Mouse (Mus musculus): ENCODE data around the gene Pga5. TPM values are rescaled to one million over a fixed set of nuclear protein-coding genes. Genes with fewer than 3 reads are reported as not detected.
A peak's percentile ranks its signal among the peaks of the same experiment; 100 is the strongest.

The Pga5 gene
- polyA plus RNA-seq, 1 experiment from 2014 or later: not detected

DNA sequence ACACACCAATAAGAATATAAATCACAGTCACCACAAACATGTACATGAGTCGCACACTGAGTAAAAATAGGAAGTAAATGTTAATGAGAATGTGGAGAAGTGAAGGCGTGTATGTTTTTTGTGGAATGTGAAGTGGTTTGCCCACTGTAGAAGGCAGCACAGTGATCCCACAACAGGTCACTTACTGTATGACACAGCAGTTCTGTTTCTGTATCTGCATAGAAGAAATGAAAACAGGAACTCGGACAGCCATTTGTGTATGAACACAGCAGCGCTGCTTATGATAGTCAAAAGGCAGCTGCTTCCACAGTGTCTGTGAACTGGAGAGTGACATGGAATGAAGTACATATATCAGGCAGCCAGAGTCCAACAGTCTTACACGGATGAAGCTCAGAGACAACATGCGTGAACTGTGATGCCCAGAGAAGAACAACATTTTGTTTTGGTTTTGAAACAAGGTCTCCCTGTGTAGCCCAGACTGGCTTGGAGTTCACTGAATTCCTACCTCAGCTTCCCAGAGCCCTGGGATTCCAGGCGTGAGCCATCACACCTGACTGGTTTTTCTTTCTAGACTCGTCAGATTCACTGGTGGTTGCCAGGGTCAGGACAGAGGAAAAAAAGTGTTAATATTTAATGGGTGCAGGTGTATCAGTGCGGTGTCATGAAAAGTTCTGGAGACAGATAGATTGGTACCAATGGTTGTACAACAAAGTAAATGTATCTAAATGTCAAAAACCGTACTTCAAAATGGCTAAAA lies 16.2 kb upstream of the Pga5 start:
- H3K27me3 ChIP-seq (replicated peaks; ENCODE audit: control insufficient read depth, insufficient read depth, low read length): no peaks in the 10 kb centered on the region
- H3K4me1 ChIP-seq (replicated peaks; ENCODE audit: control insufficient read depth, insufficient read depth, low read length): peaks cover 55% of the 10 kb centered on the region
- H3K4me2 ChIP-seq (ENCODE audit: low read length): no peak overlapping the region
- H3K4me3 ChIP-seq (replicated peaks; ENCODE audit: low read length): no peak overlapping the region
- WGBS: 87% methylated on average over 10 of the region's 10 CpGs
- H3K9me3 ChIP-seq (ENCODE audit: control insufficient read depth, low read length): no peaks in the 10 kb centered on the region
- no peak overlapping the region for H3K27ac ChIP-seq (ENCODE audit: low read length)
- no peaks in the 10 kb centered on the region for H3K36me3 ChIP-seq (ENCODE audit: control insufficient read depth, insufficient read depth)
- ATAC-seq: no peak
- no peak overlapping the region for H3K9ac ChIP-seq (replicated peaks; ENCODE audit: low read depth, low read length)

DNA sequence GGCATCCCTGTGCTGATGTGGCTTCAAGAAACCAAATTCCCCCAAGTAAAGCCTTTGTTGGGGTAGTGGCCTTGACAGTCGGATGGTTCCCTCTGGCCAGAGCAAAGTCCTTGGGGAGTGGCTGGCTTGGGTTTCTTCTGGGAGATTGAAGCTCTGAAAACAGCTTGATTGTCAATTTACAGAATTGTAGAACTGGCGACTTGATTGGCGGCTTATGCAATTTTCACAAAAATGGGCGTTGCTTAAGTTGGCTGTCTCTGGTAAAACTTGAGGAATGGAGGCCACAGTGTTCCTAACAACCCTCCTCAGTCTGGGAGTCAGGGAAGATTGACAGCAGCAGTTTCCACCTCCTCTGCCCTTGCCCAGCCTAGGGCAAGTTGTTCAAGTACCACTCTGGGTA lies 14.5 kb upstream of the Pga5 start:
- peaks cover 45% of the 10 kb centered on the region for H3K4me1 ChIP-seq (replicated peaks; ENCODE audit: control insufficient read depth, insufficient read depth, low read length)
- no peak overlapping the region for H3K9ac ChIP-seq (replicated peaks; ENCODE audit: low read depth, low read length)
- H3K4me2 ChIP-seq (ENCODE audit: low read length): no peak overlapping the region
- no peak overlapping the region for H3K27ac ChIP-seq (ENCODE audit: low read length)
- no peak overlapping the region for H3K4me3 ChIP-seq (replicated peaks; ENCODE audit: low read length)
- no peaks in the 10 kb centered on the region for H3K27me3 ChIP-seq (replicated peaks; ENCODE audit: control insufficient read depth, insufficient read depth, low read length)
- 87% methylated on average over 4 of the region's 4 CpGs for WGBS
- no peaks in the 10 kb centered on the region for H3K9me3 ChIP-seq (ENCODE audit: control insufficient read depth, low read length)
- ATAC-seq: no peak
- no peaks in the 10 kb centered on the region for H3K36me3 ChIP-seq (ENCODE audit: control insufficient read depth, insufficient read depth)

DNA sequence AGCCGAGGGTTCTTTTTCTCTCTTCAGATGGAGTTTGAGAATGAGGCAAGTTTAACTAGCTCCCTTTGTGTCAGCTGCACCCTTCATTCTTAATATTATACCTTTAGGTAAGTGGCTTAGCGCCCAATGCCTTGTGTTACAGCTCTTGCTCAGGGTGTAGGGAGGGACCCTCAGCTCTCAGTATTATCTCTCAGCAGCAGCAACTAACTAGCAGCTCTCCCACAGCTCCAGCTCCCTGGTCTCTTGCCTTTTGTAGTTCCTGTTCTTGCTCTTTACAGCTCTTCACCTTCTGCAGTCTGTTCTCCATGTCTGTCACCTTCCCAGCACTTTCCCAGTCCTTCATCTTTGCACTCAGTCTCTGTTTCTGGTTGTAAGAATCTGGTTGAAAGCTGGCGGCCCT lies 13.8 kb upstream of the Pga5 start:
- whole genome bisulfite sequencing: 82% methylated on average over 3 of the region's 3 CpGs
- no peak for ATAC-seq
- H3K27me3 ChIP-seq (replicated peaks; ENCODE audit: control insufficient read depth, insufficient read depth, low read length): no peaks in the 10 kb centered on the region
- no peak overlapping the region for H3K4me2 ChIP-seq (ENCODE audit: low read length)
- peaks cover 40% of the 10 kb centered on the region for H3K4me1 ChIP-seq (replicated peaks; ENCODE audit: control insufficient read depth, insufficient read depth, low read length)
- no peaks in the 10 kb centered on the region for H3K9me3 ChIP-seq (ENCODE audit: control insufficient read depth, low read length)
- H3K4me3 ChIP-seq (replicated peaks; ENCODE audit: low read length): no peak overlapping the region
- no peak overlapping the region for H3K27ac ChIP-seq (ENCODE audit: low read length)
- no peaks in the 10 kb centered on the region for H3K36me3 ChIP-seq (ENCODE audit: control insufficient read depth, insufficient read depth)
- H3K9ac ChIP-seq (replicated peaks; ENCODE audit: low read depth, low read length): no peak overlapping the region

DNA sequence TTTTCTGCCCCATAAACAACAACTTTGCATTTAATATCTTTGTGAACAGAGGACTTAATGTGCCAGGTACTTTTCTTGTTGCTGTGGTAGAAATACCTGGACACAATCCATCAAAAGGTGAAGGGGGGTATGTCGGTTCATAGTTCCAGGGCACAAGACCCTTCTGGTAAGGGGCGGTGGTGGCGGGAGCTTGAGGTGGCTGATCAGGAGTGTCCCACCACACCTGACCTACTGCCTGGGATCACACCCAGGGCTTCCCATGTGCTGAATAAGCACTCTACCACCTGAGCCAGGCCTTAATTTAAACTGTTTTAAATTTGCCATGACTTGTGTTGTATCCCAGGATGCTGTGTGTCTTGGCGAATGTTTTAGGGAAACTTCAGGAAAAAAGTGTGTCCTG lies 13.2 kb upstream of the Pga5 start:
- WGBS: 96% methylated on average over 4 of the region's 4 CpGs
- no peaks in the 10 kb centered on the region for H3K9me3 ChIP-seq (ENCODE audit: control insufficient read depth, low read length)
- H3K27ac ChIP-seq (ENCODE audit: low read length): no peak overlapping the region
- no peak overlapping the region for H3K9ac ChIP-seq (replicated peaks; ENCODE audit: low read depth, low read length)
- H3K36me3 ChIP-seq (ENCODE audit: control insufficient read depth, insufficient read depth): no peaks in the 10 kb centered on the region
- no peak overlapping the region for H3K4me2 ChIP-seq (ENCODE audit: low read length)
- H3K4me3 ChIP-seq (replicated peaks; ENCODE audit: low read length): no peak overlapping the region
- no peaks in the 10 kb centered on the region for H3K27me3 ChIP-seq (replicated peaks; ENCODE audit: control insufficient read depth, insufficient read depth, low read length)
- peaks cover 39% of the 10 kb centered on the region for H3K4me1 ChIP-seq (replicated peaks; ENCODE audit: control insufficient read depth, insufficient read depth, low read length)
- no peak for ATAC-seq

DNA sequence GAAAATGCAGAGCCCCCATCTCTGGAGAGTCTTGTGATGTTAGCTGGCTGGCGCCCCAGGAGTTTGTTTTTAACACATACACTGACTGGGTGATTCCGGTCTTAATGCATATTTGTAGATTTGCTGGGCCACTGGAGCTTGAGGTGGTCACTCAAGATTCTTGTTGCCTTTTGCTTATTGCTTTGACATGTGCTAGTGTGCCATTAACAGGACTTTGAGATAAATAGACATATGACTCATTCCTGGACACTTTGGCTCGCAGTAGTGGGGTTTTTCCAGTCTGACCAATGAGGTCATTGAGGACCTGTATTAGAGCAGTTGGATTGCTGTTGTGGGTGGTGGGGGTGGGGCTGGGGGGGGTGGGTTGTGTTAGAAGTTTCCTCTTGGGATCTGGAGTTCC lies 12.5 kb upstream of the Pga5 start:
- Histone ChIP-seq H3K27ac (ENCODE audit: low read length) (peak overlapping the region; percentile 97), H3K36me3 (ENCODE audit: control insufficient read depth, insufficient read depth) (no peaks in the 10 kb centered on the region), H3K9me3 (ENCODE audit: control insufficient read depth, low read length) (no peaks in the 10 kb centered on the region), H3K9ac (replicated peaks; ENCODE audit: low read depth, low read length) (no peak overlapping the region; the same call in 1 of the 2 replicates), H3K4me3 (replicated peaks; ENCODE audit: low read length) (no peak overlapping the region), H3K4me1 (replicated peaks; ENCODE audit: control insufficient read depth, insufficient read depth, low read length) (peaks cover 32% of the 10 kb centered on the region), H3K27me3 (replicated peaks; ENCODE audit: control insufficient read depth, insufficient read depth, low read length) (no peaks in the 10 kb centered on the region), H3K4me2 (ENCODE audit: low read length) (peak overlapping the region; percentile 58)
- ATAC-seq: no peak
- WGBS: 64% methylated on average over 3 of the region's 3 CpGs

DNA sequence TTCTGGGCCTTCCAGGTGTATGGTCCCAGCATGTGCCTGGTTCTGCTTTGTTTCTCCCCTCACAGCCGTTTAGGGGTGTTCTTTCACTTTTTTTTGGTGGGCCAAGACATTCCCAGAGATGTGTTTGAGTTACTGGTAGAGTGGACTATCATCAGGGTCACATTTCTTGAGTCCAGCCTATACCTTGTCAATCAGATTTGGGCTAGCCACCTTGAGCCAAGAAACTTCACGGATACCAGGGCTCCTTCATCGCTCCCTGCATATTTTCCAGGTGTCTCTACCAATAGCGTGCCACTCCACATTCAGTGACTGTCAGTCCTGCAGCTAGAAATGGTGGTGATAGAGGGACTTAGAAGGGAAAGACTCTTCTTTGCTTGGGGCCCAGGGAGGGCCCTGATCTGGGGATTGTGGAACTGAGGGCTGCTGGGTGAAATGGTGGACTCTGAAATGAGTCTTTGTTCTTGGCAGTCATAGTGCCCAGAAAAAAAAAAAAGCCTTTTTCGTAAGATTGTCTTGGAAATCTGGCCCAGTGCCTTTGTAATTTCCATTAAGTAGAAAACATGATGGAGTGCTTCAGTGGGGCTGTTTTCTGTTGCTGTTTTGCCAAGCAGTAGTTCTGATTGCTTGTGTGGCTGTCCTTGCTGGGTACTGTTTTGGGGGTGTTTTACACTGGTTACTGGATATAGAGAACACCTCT lies 11.7 kb upstream of the Pga5 start:
- H3K27ac ChIP-seq (ENCODE audit: low read length): peak overlapping the region; percentile 97
- peak overlapping the region; percentile 58 for H3K4me2 ChIP-seq (ENCODE audit: low read length)
- peaks cover 32% of the 10 kb centered on the region for H3K4me1 ChIP-seq (replicated peaks; ENCODE audit: control insufficient read depth, insufficient read depth, low read length)
- H3K9ac ChIP-seq (replicated peaks; ENCODE audit: low read depth, low read length): peak overlapping the region; percentile 93
- H3K9me3 ChIP-seq (ENCODE audit: control insufficient read depth, low read length): no peaks in the 10 kb centered on the region
- no peaks in the 10 kb centered on the region for H3K36me3 ChIP-seq (ENCODE audit: control insufficient read depth, insufficient read depth)
- WGBS: 27% methylated on average over 5 of the region's 5 CpGs
- ATAC-seq: peak; percentile 5; the same call in 1 of the 2 replicates
- H3K4me3 ChIP-seq (replicated peaks; ENCODE audit: low read length): peak overlapping the region; percentile 78
- H3K27me3 ChIP-seq (replicated peaks; ENCODE audit: control insufficient read depth, insufficient read depth, low read length): no peaks in the 10 kb centered on the region

DNA sequence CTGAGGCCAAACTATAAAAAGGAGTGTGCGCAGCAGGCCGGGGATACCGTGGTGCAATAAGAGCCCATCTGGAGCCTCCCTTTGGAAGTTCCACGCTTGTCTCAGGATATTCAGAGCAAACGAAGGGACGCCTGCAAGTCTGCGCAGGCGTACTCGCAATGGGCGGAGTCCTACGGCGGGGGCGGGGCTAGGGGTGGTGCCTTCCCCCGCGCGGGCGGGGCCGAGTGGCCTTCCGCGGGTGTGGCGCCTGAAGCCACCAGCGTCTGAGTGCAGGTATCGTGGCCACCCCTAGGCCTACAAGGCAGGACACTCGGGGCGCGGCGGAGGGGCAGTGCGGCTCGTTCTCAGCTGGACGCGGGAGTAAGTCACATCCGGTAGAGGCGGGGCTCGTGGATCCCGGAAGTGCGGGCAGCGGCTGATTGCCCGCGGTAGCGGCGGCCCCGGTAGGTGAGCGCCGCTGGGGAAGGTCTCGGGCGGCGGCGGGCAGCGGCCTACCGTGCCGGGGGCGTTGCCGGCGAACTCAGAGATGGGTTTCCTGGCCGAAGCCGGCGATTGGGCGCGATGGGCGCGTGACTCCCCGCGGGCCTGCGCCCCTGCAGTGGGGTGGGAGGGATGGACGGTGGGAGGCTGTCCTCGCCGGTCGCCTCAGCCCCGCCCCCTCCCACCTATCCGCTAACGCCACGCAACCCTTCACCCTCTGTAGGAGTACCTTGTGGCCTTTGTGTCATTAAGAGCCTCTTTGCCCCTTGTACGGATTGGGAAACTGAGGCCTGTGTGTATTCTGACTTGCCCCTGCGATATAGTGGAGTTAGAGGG lies 10.9 kb upstream of the Pga5 start, which contains the start of gene Vps37c:
TSS of gene Vps37c (plus strand) at position 199 of the 816 bp plus-strand sequence.
- peak; percentile 90 for ATAC-seq
- Histone ChIP-seq H3K4me1 (replicated peaks; ENCODE audit: control insufficient read depth, insufficient read depth, low read length) (peaks cover 32% of the 10 kb centered on the region), H3K27ac (ENCODE audit: low read length) (peak within 1 kb of the TSS; percentile 97), H3K9ac (replicated peaks; ENCODE audit: low read depth, low read length) (peak within 1 kb of the TSS; percentile 93), H3K9me3 (ENCODE audit: control insufficient read depth, low read length) (no peaks in the 10 kb centered on the region), H3K27me3 (replicated peaks; ENCODE audit: control insufficient read depth, insufficient read depth, low read length) (no peaks in the 10 kb centered on the region), H3K4me2 (ENCODE audit: low read length) (peak within 1 kb of the TSS; percentile 58), H3K4me3 (replicated peaks; ENCODE audit: low read length) (peak within 1 kb of the TSS; percentile 78), H3K36me3 (ENCODE audit: control insufficient read depth, insufficient read depth) (no peaks in the 10 kb centered on the region)
- WGBS: under 1% methylated on average over 73 of the region's 74 CpGs

DNA sequence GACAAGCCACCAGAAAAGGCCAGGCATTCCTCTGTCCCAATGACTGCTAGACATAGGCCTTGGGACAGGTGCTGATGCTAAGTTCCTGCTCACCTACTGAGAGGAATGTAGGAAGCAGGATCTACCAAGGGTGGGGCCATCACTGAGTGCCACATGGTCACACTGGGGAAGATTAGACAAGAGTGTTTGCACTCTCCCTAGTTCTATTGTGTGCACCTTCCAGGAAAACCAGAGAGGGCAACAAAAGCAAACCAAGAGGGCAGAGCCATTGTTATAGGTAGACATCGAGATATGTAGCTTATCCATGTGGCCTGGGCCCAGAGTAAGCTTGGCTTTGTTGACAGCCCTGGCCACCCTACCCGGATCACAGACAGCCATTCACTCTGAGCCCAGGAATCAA lies 7.9 kb upstream of the Pga5 start:
- Histone ChIP-seq H3K36me3 (ENCODE audit: control insufficient read depth, insufficient read depth) (no peaks in the 10 kb centered on the region), H3K4me3 (replicated peaks; ENCODE audit: low read length) (no peak overlapping the region), H3K27me3 (replicated peaks; ENCODE audit: control insufficient read depth, insufficient read depth, low read length) (no peaks in the 10 kb centered on the region), H3K27ac (ENCODE audit: low read length) (no peak overlapping the region), H3K9me3 (ENCODE audit: control insufficient read depth, low read length) (no peaks in the 10 kb centered on the region), H3K4me2 (ENCODE audit: low read length) (no peak overlapping the region), H3K4me1 (replicated peaks; ENCODE audit: control insufficient read depth, insufficient read depth, low read length) (peaks cover 21% of the 10 kb centered on the region), H3K9ac (replicated peaks; ENCODE audit: low read depth, low read length) (no peak overlapping the region)
- ATAC-seq: no peak
- 80% methylated on average over 2 of the region's 2 CpGs for WGBS

DNA sequence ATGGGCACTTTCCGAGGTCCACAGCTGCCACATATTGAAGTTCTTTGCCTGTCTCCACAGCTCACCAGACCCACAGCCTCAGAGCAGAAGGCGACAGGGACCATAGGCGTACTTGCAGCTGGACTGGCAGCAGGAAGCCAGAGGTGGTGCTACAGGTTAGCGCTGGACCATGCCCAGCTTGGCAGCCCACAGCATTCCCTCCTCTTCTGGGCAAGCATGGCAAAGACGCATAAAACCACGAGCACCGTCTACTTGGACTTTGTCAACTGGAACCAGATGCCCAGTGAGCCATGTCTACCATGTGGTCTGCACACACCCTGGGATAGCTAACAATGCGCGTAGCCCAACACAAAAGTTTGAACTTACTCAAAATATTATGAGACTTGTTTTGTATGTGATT lies 7.2 kb upstream of the Pga5 start:
- H3K36me3 ChIP-seq (ENCODE audit: control insufficient read depth, insufficient read depth): no peaks in the 10 kb centered on the region
- no peaks in the 10 kb centered on the region for H3K9me3 ChIP-seq (ENCODE audit: control insufficient read depth, low read length)
- no peaks in the 10 kb centered on the region for H3K27me3 ChIP-seq (replicated peaks; ENCODE audit: control insufficient read depth, insufficient read depth, low read length)
- H3K4me3 ChIP-seq (replicated peaks; ENCODE audit: low read length): no peak overlapping the region
- no peak overlapping the region for H3K27ac ChIP-seq (ENCODE audit: low read length)
- peaks cover 15% of the 10 kb centered on the region for H3K4me1 ChIP-seq (replicated peaks; ENCODE audit: control insufficient read depth, insufficient read depth, low read length)
- 94% methylated on average over 9 of the region's 9 CpGs for WGBS
- no peak overlapping the region for H3K9ac ChIP-seq (replicated peaks; ENCODE audit: low read depth, low read length)
- H3K4me2 ChIP-seq (ENCODE audit: low read length): no peak overlapping the region
- no peak for ATAC-seq
